ENCODE assay signal across 8 mouse cellular contexts in genomic region chr4:138455956-138456341, GRCm38 (mm10). TPM values are rescaled to one million over a fixed set of nuclear protein-coding genes. Genes with fewer than 3 reads are reported as not detected.
DNase-seq lines count a peak whose midpoint lies in the region; ATAC-seq and TF ChIP-seq lines count a peak whose summit lies in the region.

No protein-coding gene starts in this region.

- H3K4me1 ChIP-seq in heart, embryonic 10.5 days, result peaks cover 37% of the 10 kb centered on the region
- H3K4me1 ChIP-seq in forebrain, postnatal 0 days (ENCODE audit: insufficient read depth), result peaks cover 5% of the 10 kb centered on the region
- H3K4me1 ChIP-seq in kidney, embryonic 16.5 days (ENCODE audit: insufficient read depth, low read length), result peaks cover 52% of the 10 kb centered on the region
- H3K4me1 ChIP-seq in stomach, postnatal 0 days (replicated peaks; ENCODE audit: control insufficient read depth, insufficient read depth), result peaks cover 3% of the 10 kb centered on the region; the same call in 1 of the 2 replicates

- H3K9ac ChIP-seq in forebrain, postnatal 0 days, result peak overlapping the region; percentile 86
- H3K9ac ChIP-seq in kidney, embryonic 16.5 days (replicated peaks; ENCODE audit: low read length), result peak overlapping the region; percentile 98
- H3K9ac ChIP-seq in stomach, postnatal 0 days (ENCODE audit: low read length), result peak overlapping the region; percentile 86

- peaks cover 96% of the 10 kb centered on the region for H3K27me3 ChIP-seq in heart, embryonic 10.5 days (ENCODE audit: insufficient read depth, poor library complexity, severe bottlenecking)
- H3K27me3 ChIP-seq in forebrain, postnatal 0 days (ENCODE audit: insufficient read depth, low read length), result no peaks in the 10 kb centered on the region
- no peaks in the 10 kb centered on the region for H3K27me3 ChIP-seq in kidney, embryonic 16.5 days (ENCODE audit: insufficient read depth, low read length)
- no peaks in the 10 kb centered on the region for H3K27me3 ChIP-seq in stomach, postnatal 0 days (ENCODE audit: control insufficient read depth, insufficient read depth, low read length)

- TF ChIP-seq EP300 in stomach, postnatal 0 days (optimal IDR thresholded peaks at IDR 0.05), result no peak

- peak overlapping the region; percentile 87 for H3K4me3 ChIP-seq in heart, embryonic 10.5 days
- peak overlapping the region; percentile 82 for H3K4me3 ChIP-seq in forebrain, postnatal 0 days (ENCODE audit: low read depth, low read length)
- peak overlapping the region; percentile 93 for H3K4me3 ChIP-seq in kidney, embryonic 16.5 days (ENCODE audit: low read length)
- peak overlapping the region; percentile 82 for H3K4me3 ChIP-seq in stomach, postnatal 0 days (ENCODE audit: low read depth, low read length)

- H3K4me2 ChIP-seq in forebrain, postnatal 0 days (ENCODE audit: low read depth), result peak overlapping the region; percentile 96
- H3K4me2 ChIP-seq in kidney, embryonic 16.5 days (replicated peaks; ENCODE audit: low read depth, low read length), result peak overlapping the region; percentile 90
- peak overlapping the region; percentile 86 for H3K4me2 ChIP-seq in stomach, postnatal 0 days (replicated peaks; ENCODE audit: low read depth)

- H3K27ac ChIP-seq in heart, embryonic 10.5 days, result peak overlapping the region; percentile 87; the same call in 1 of the 2 replicates
- peak overlapping the region; percentile 90; the same call in 1 of the 2 replicates for H3K27ac ChIP-seq in forebrain, postnatal 0 days (ENCODE audit: low read depth, low read length)
- H3K27ac ChIP-seq in kidney, embryonic 16.5 days (ENCODE audit: low read length), result peak overlapping the region; percentile 97
- H3K27ac ChIP-seq in stomach, postnatal 0 days (replicated peaks), result no peak overlapping the region; the same call in 1 of the 2 replicates

- DNase-seq in heart, embryonic 10.5 days (ENCODE audit: low spot score), result no peak
- no peak for DNase-seq in heart, adult 9 months (ENCODE audit: low spot score in 2 of 2)
- peak; percentile 35 for DNase-seq in adrenal gland, postnatal 25 days
- DNase-seq in forebrain, postnatal 0 days, result peak; percentile 41
- DNase-seq in stomach, postnatal 0 days (ENCODE audit: low spot score), result peak; percentile 57
- DNase-seq in frontal cortex, postnatal 14 days (ENCODE audit: low spot score in 2 of 2), result no peak

- WGBS in heart, embryonic 10.5 days, result 2% methylated on average over 17 of the region's 17 CpGs
- WGBS in forebrain, postnatal 0 days, result 8% methylated on average over 15 of the region's 17 CpGs
- 0% methylated on average over 17 of the region's 17 CpGs for WGBS in kidney, embryonic 16.5 days
- WGBS in stomach, postnatal 0 days, result 2% methylated on average over 16 of the region's 17 CpGs

- H3K36me3 ChIP-seq in heart, embryonic 10.5 days, result no peaks in the 10 kb centered on the region
- H3K36me3 ChIP-seq in forebrain, postnatal 0 days (ENCODE audit: insufficient read depth), result no peaks in the 10 kb centered on the region; the same call in 1 of the 2 replicates
- 0 out of 2 replicates have a peak, but pooled peaks cover 5% of the 10 kb centered on the region for H3K36me3 ChIP-seq in kidney, embryonic 16.5 days (ENCODE audit: insufficient read depth, low read length)
- H3K36me3 ChIP-seq in stomach, postnatal 0 days (ENCODE audit: control insufficient read depth, insufficient read depth, low read length), result no peaks in the 10 kb centered on the region

- ATAC-seq in forebrain, postnatal 0 days, result no peak
- ATAC-seq in kidney, embryonic 16.5 days (ENCODE audit: low FRiP score, low TSS enrichment), result no peak
- 0 out of 2 replicates have a peak, but pooled peaks have one; percentile 41 for ATAC-seq in megakaryocyte, adult 5-6 weeks (ENCODE audit: poor library complexity, severe bottlenecking)
- ATAC-seq in stomach, postnatal 0 days (ENCODE audit: low FRiP score, low TSS enrichment), result no peak

- TF ChIP-seq CTCF in forebrain, postnatal 0 days (IDR thresholded peaks at IDR 0.05; ENCODE audit: low read depth), result no peak
- TF ChIP-seq CTCF in stomach, postnatal 0 days (IDR thresholded peaks at IDR 0.05; ENCODE audit: low read depth), result no peak

- H3K9me3 ChIP-seq in heart, embryonic 10.5 days, result no peaks in the 10 kb centered on the region
- H3K9me3 ChIP-seq in forebrain, postnatal 0 days (ENCODE audit: low read length), result no peaks in the 10 kb centered on the region
- no peaks in the 10 kb centered on the region for H3K9me3 ChIP-seq in kidney, embryonic 16.5 days (ENCODE audit: low read length)
- H3K9me3 ChIP-seq in stomach, postnatal 0 days (ENCODE audit: control insufficient read depth, low read length), result no peaks in the 10 kb centered on the region

RNA-seq across cellular contexts. Expression of gene Camk2n1, which starts 1.8 kb away (rescaled TPM):
- 0.38 and 0.70 TPM in 2 replicates for polyA plus RNA-seq in heart, embryonic 10.5 days (2016; fragmentation: Nextera tagmentation; extraction: Ambion mirVana)
- 24.8 and 26.3 TPM in 2 replicates for total RNA-seq in adrenal gland, postnatal 25 days (2021)
- total RNA-seq in forebrain, postnatal 0 days (2014; rRNA removed), result 45.9 and 48.3 TPM in 2 replicates
- polyA plus RNA-seq in forebrain, postnatal 0 days (2015; fragmentation: Nextera tagmentation; extraction: Ambion mirVana), result 17.1 and 21.4 TPM in 2 replicates
- 6.2 and 6.4 TPM in 2 replicates for polyA plus RNA-seq in kidney, embryonic 16.5 days (2015; fragmentation: Nextera tagmentation; extraction: Ambion mirVana)
- 0.21 and 0.40 TPM in 2 replicates for total RNA-seq in megakaryocyte, adult 5-6 weeks (2015)
- 0.04 TPM in 1 of 2 replicates, not detected in the other for total RNA-seq in megakaryocyte, adult 5-6 weeks (2017)
- 4.5 and 4.8 TPM in 2 replicates for polyA plus RNA-seq in stomach, postnatal 0 days (2015; fragmentation: Nextera tagmentation; extraction: Ambion mirVana)

RNA-seq across cellular contexts. Expression of gene Mul1, which starts 21.5 kb away (rescaled TPM):
- 22.2 and 24.9 TPM in 2 replicates for polyA plus RNA-seq in heart, embryonic 10.5 days (2016; fragmentation: Nextera tagmentation; extraction: Ambion mirVana)
- total RNA-seq in adrenal gland, postnatal 25 days (2021), result 26.7 and 50.4 TPM in 2 replicates
- 30.1 and 32.4 TPM in 2 replicates for total RNA-seq in forebrain, postnatal 0 days (2014; rRNA removed)
- polyA plus RNA-seq in forebrain, postnatal 0 days (2015; fragmentation: Nextera tagmentation; extraction: Ambion mirVana), result 13.5 and 19.4 TPM in 2 replicates
- polyA plus RNA-seq in kidney, embryonic 16.5 days (2015; fragmentation: Nextera tagmentation; extraction: Ambion mirVana), result 21.5 and 22.4 TPM in 2 replicates
- 4.9 and 8.1 TPM in 2 replicates for total RNA-seq in megakaryocyte, adult 5-6 weeks (2015)
- 4.4 and 6.1 TPM in 2 replicates for total RNA-seq in megakaryocyte, adult 5-6 weeks (2017)
- polyA plus RNA-seq in stomach, postnatal 0 days (2015; fragmentation: Nextera tagmentation; extraction: Ambion mirVana), result 17.1 and 18.7 TPM in 2 replicates

RNA-seq across cellular contexts. Expression of gene Fam43b, which starts 59.6 kb away (rescaled TPM):
- polyA plus RNA-seq in heart, embryonic 10.5 days (2016; fragmentation: Nextera tagmentation; extraction: Ambion mirVana), result 0.16 TPM in 1 of 2 replicates, not detected in the other
- total RNA-seq in adrenal gland, postnatal 25 days (2021), result 2.9 and 3.1 TPM in 2 replicates
- 11.9 and 14.7 TPM in 2 replicates for total RNA-seq in forebrain, postnatal 0 days (2014; rRNA removed)
- polyA plus RNA-seq in forebrain, postnatal 0 days (2015; fragmentation: Nextera tagmentation; extraction: Ambion mirVana), result 18.9 and 22.6 TPM in 2 replicates
- polyA plus RNA-seq in kidney, embryonic 16.5 days (2015; fragmentation: Nextera tagmentation; extraction: Ambion mirVana), result 0.12 TPM in 1 of 2 replicates, not detected in the other
- total RNA-seq in megakaryocyte, adult 5-6 weeks (2015), result not detected in 2 replicates
- not detected in 2 replicates for total RNA-seq in megakaryocyte, adult 5-6 weeks (2017)
- polyA plus RNA-seq in stomach, postnatal 0 days (2015; fragmentation: Nextera tagmentation; extraction: Ambion mirVana), result 0.07 TPM in 1 of 2 replicates, not detected in the other

Comparison
In these comparisons a context has a peak if more than half of its experiments do, and no peak if none do; other contexts are left out.
1. DNase-seq: peak in adrenal gland, postnatal 25 days (single experiment), forebrain, postnatal 0 days (single experiment) and stomach, postnatal 0 days (single experiment); none in heart, embryonic 10.5 days (single experiment), heart, adult 9 months (0 of 2) and frontal cortex, postnatal 14 days (0 of 2).
2. RNA of gene Fam43b, which starts 59.6 kb away (polyA plus RNA-seq): 18.9 to 22.6 TPM in forebrain, postnatal 0 days; 0.16 TPM in heart, embryonic 10.5 days, 0.12 TPM in kidney, embryonic 16.5 days and 0.07 TPM in stomach, postnatal 0 days; every median in the first group is over 10 times any median in the second.
3. Peak in every context shown above with its lines, with median percentiles within 50 percentile points of each other: H3K4me3 ChIP-seq, H3K4me2 ChIP-seq and H3K9ac ChIP-seq.